9 mouse cellular contexts compared by ENCODE assay signal in the genomic region with DNA sequence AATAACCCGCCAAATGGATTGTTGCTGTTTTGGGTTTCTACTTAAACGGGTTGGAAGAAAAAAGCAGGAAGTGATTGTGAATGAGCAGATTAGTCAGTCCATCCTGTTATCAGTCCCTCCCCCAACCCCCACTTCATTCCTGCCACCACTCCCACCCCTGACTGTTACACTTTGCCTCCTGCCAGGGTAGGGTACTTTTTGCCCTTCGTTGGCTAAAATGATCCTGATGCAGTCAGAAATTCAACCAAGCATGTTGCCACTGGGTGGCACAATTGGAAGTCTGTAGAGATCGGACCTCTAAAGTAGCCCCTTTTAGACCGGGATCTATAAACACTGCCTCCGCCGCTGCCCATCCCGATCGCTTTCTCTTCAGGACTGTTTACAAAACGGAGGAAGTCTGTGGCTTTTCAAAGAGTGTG.
A peak's percentile ranks its signal among the peaks of the same experiment; 100 is the strongest.
DNase-seq lines count a peak whose midpoint lies in the region; ATAC-seq lines count a peak whose summit lies in the region.
"Had no signal": no experiment of that assay in that cellular context is flagged by ENCODE, and none has a peak within 500 bp of the region (broad histone marks: within the 10 kb centered on the region; RNA-seq: fewer than 3 reads in every experiment).

No protein-coding gene starts in this region.

- no peak for ATAC-seq in cerebellum, adult (ENCODE audit: insufficient number of reproducible peaks, low FRiP score, low TSS enrichment)
- ATAC-seq in kidney, embryonic 16.5 days (ENCODE audit: low FRiP score, low TSS enrichment), result peak; percentile 31; the same call in 1 of the 2 replicates
- no peak for ATAC-seq in liver, embryonic 16.5 days (ENCODE audit: low read depth)

- H3K4me1 ChIP-seq in kidney, embryonic 16.5 days (ENCODE audit: insufficient read depth, low read length), result 0 out of 2 replicates have a peak, but pooled peaks cover 4% of the 10 kb centered on the region
- H3K4me1 ChIP-seq in liver, embryonic 16.5 days (ENCODE audit: control insufficient read depth, low read depth, low read length), result no peaks in the 10 kb centered on the region

- no peaks in the 10 kb centered on the region for H3K27me3 ChIP-seq in kidney, embryonic 16.5 days (ENCODE audit: insufficient read depth, low read length)
- H3K27me3 ChIP-seq in liver, embryonic 16.5 days (ENCODE audit: control insufficient read depth, insufficient read depth, low read depth, low read length), result no peaks in the 10 kb centered on the region

- H3K4me2 ChIP-seq in kidney, embryonic 16.5 days (replicated peaks; ENCODE audit: low read depth, low read length), result peak overlapping the region; percentile 47
- peak overlapping the region; percentile 30 for H3K4me2 ChIP-seq in liver, embryonic 16.5 days (ENCODE audit: low read depth, low read length)

- peak; percentile 8 for DNase-seq in cerebellum, adult 9-10 months
- peak; percentile 9 for DNase-seq in WW6 (ENCODE audit: low read depth, low spot score)
- DNase-seq in forelimb bud, embryonic 11.5 days (ENCODE audit: low read depth, low spot score), result peak; percentile 47
- DNase-seq in retina, postnatal 1 day, result peak; percentile 66
- DNase-seq in gastrocnemius, adult 8-10 months (ENCODE audit: low spot score in 2 of 2), result no peak

- 10% methylated on average over 10 of the region's 10 CpGs for WGBS in kidney, embryonic 16.5 days
- 7% methylated on average over 10 of the region's 10 CpGs for WGBS in liver, embryonic 16.5 days (ENCODE audit: insufficient replicate concordance)

- no peaks in the 10 kb centered on the region for H3K36me3 ChIP-seq in kidney, embryonic 16.5 days (ENCODE audit: insufficient read depth, low read length)
- no peaks in the 10 kb centered on the region for H3K36me3 ChIP-seq in liver, embryonic 16.5 days (ENCODE audit: control insufficient read depth, insufficient read depth)

- 0 out of 2 replicates have a peak overlapping the region, but pooled peaks have one; percentile 13 for H3K9ac ChIP-seq in kidney, embryonic 16.5 days (replicated peaks; ENCODE audit: low read length)
- H3K9ac ChIP-seq in liver, embryonic 16.5 days (ENCODE audit: low read depth, low read length), result no peak overlapping the region

- H3K4me3 ChIP-seq in kidney, embryonic 16.5 days (ENCODE audit: low read length), result peak overlapping the region; percentile 36
- H3K4me3 ChIP-seq in liver, embryonic 16.5 days (ENCODE audit: low read depth, low read length), result no peak overlapping the region
- H3K4me3 ChIP-seq: erythroblast, embryonic 14.5 days had no signal

- no peak overlapping the region for H3K27ac ChIP-seq in kidney, embryonic 16.5 days (ENCODE audit: low read length)
- H3K27ac ChIP-seq in liver, embryonic 16.5 days (ENCODE audit: low read length), result no peak overlapping the region

- no peaks in the 10 kb centered on the region for H3K9me3 ChIP-seq in kidney, embryonic 16.5 days (ENCODE audit: low read length)
- no peaks in the 10 kb centered on the region for H3K9me3 ChIP-seq in liver, embryonic 16.5 days (replicated peaks; ENCODE audit: control insufficient read depth, low read length)

Comparison
In these comparisons a context has a peak if more than half of its experiments do, and no peak if none do; other contexts are left out.
1. DNase-seq: peak in cerebellum, adult 9-10 months (single experiment), WW6 (single experiment), forelimb bud, embryonic 11.5 days (single experiment) and retina, postnatal 1 day (single experiment); none in gastrocnemius, adult 8-10 months (0 of 2).